Mouse (Mus musculus): Measurements from ENCODE around the gene Fxyd3.

DNA sequence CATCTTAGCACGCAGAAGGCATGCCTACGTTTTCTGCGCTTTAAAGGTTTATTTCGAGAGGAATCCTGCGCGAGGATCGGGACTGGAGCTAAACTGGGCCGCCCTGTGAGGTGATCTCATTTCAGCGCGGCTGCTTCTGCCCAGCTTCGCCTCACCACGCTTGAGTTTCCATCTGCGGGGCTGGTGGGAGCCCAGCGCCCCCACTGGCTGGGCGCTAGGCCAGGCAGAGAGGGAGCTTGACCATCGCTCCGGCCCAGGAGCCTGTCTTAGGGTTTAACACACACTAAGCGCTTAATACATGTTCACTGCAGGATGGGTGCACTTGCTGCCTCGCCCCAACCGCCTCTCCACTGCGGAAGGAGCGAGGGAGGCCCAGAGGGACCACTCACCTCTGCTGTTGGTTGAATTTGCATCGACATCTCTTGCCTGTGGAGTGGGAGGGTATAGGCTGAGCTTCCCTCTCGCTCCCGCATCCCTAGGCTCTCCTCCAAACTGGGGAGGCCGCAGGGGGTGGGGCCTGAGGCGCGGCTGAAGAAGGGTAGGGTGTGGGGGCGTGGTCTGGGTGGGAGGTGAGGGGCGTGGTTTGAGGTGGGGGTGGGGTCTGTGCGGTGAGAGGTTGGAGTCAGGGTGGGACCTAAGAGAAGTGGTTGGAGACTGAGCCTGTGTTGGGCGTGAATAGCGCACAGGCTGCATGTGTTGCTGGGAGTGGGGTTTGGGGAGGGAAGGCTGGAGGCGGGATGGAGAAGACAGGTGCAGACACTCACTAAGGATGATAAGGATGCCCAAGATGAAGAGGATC, 23.7 kb downstream of the Fxyd3 start:
- TF ChIP-seq CTCF (IDR thresholded peaks at IDR 0.05 in 2 of 3, conservative IDR thresholded peaks at IDR 0.05 in 1 of 3; ENCODE audit: control insufficient read depth in 1 of 3, insufficient read depth in 1 of 3, low read depth in 2 of 3, low read length in 3 of 3, poor library complexity in 1 of 3, severe bottlenecking in 1 of 3) (no peak), TAL1 (IDR thresholded peaks at IDR 0.05; ENCODE audit: low read length) (no peak), POLR2A (IDR thresholded peaks at IDR 0.05; ENCODE audit: control insufficient read depth in 1 of 2, insufficient read depth in 1 of 2, low read depth in 1 of 2, low read length in 2 of 2, poor library complexity in 1 of 2) (no peak), GABPA (IDR thresholded peaks at IDR 0.05; ENCODE audit: low read depth, low read length) (no peak), CHD1 (IDR thresholded peaks at IDR 0.05; ENCODE audit: low read depth, low read length) (no peak), POLR2AphosphoS2 (IDR thresholded peaks at IDR 0.05; ENCODE audit: low read length) (no peak)

Measured in MEL (cell line).